Mouse (Mus musculus): ENCODE data around the gene Ttc16. TPM values are rescaled to one million over a fixed set of nuclear protein-coding genes. Genes with fewer than 3 reads are reported as not detected.
A peak's percentile ranks its signal among the peaks of the same experiment; 100 is the strongest.

Ttc16 gene
- polyA plus RNA-seq (2012; rRNA removed), result 1.1 TPM in 2 replicates

DNA sequence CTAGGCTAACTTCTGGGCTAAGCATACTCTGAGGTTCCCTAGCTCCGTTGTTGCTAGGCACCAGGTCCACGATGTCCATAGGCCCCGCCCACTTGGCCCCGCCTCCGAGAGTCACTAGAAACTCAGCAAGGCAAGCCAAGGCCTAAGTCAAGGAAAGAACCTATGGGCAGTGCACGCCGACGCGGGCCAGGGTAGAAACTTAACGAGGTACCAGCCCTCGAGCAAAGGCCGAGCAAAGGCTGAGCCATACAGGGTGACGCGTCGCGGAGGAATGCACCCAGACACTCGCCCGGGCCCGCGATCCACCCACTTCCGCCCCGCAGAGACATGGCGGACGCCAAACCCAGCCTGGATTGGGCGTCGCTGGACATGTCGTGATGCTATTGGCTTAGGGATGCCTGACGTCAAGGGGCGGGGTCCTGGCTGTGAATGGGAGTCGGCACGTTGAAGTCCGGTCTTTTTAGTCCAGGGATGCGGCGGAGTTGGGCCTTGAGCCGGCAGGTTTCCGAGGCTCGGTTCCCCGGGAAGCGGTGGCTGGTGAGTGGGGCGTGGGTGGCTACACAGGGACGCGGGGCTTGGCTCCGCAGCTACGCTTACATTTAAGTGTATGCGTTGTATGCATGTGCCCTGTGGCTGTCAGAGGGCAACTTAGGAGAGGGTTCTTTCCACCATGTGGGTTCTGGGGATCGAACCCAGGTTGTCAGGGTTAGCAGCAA lies at the start of gene Ttc16, which contains the start of gene Ptrh1:
TSS of gene Ttc16 (minus strand) at position 275 of the 716 bp plus-strand sequence.
TSS of gene Ptrh1 (plus strand) at position 428 of the 716 bp plus-strand sequence.
- Histone ChIP-seq H3K4me1 (ENCODE audit: control insufficient read depth, insufficient read depth, low read length) (no peaks in the 10 kb centered on the region; the same call in 1 of the 2 replicates), H3K27me3 (replicated peaks; ENCODE audit: control insufficient read depth, insufficient read depth, low read length) (no peaks in the 10 kb centered on the region), H3K27ac (ENCODE audit: insufficient read depth, low read depth, low read length) (peak within 1 kb of the TSS; percentile 94), H3K4me3 (ENCODE audit: insufficient read depth, low read depth, low read length) (peak within 1 kb of the TSS; percentile 75), H3K36me3 (ENCODE audit: control insufficient read depth, insufficient read depth, low read length) (no peaks in the 10 kb centered on the region)
- DNase-seq, result peak; percentile 99
- WGBS, result under 1% methylated on average over 46 of the region's 46 CpGs
- TF ChIP-seq POLR2A (IDR thresholded peaks at IDR 0.05; ENCODE audit: low read depth, low read length) (no peak), CTCF (conservative IDR thresholded peaks at IDR 0.05; ENCODE audit: insufficient read depth, insufficient read length, low read depth, low read length) (0 out of 2 replicates have a peak, but pooled peaks have one; percentile 3)

- 88% methylated on average over 1 of the region's 1 CpGs for WGBS
- Histone ChIP-seq H3K36me3 (ENCODE audit: control insufficient read depth, insufficient read depth, low read length) (no peaks in the 10 kb centered on the region), H3K4me3 (ENCODE audit: insufficient read depth, low read depth, low read length) (no peak overlapping the region), H3K27me3 (replicated peaks; ENCODE audit: control insufficient read depth, insufficient read depth, low read length) (no peaks in the 10 kb centered on the region), H3K4me1 (ENCODE audit: control insufficient read depth, insufficient read depth, low read length) (0 out of 2 replicates have a peak, but pooled peaks cover 3% of the 10 kb centered on the region), H3K27ac (ENCODE audit: insufficient read depth, low read depth, low read length) (no peak overlapping the region)
- no peak for DNase-seq
- TF ChIP-seq POLR2A (IDR thresholded peaks at IDR 0.05; ENCODE audit: low read depth, low read length), result no peak
- no peak for TF ChIP-seq CTCF (conservative IDR thresholded peaks at IDR 0.05; ENCODE audit: insufficient read depth, insufficient read length, low read depth, low read length)
Measured at GRCm38 (mm10) chr2:32824778-32825177, 49.3 kb upstream of the Ttc16 start.

DNA sequence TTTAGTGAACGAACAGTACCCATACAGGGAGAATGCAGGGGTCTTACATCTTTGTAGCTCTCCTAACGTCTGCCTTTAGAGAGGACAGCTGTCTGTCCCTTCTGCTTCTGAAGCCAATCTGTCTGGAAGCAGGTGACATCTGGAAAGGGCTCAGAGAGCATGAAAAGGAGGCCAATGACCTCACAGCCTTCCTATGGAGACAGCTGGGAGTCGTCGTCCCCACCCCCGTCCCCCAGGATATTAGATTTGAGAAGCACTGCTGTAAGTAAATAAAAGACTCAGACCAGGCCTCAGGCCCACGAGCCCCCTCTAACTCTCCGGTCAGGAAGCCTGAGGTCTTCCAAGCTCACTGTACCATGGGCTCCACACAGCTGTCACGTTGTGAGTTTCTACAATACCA lies 48.7 kb upstream of the Ttc16 start:
- Histone ChIP-seq H3K4me3 (ENCODE audit: insufficient read depth, low read depth, low read length) (no peak overlapping the region), H3K27me3 (replicated peaks; ENCODE audit: control insufficient read depth, insufficient read depth, low read length) (no peaks in the 10 kb centered on the region), H3K4me1 (ENCODE audit: control insufficient read depth, insufficient read depth, low read length) (0 out of 2 replicates have a peak, but pooled peaks cover 3% of the 10 kb centered on the region), H3K36me3 (ENCODE audit: control insufficient read depth, insufficient read depth, low read length) (no peaks in the 10 kb centered on the region), H3K27ac (ENCODE audit: insufficient read depth, low read depth, low read length) (no peak overlapping the region)
- DNase-seq, result no peak
- TF ChIP-seq CTCF (conservative IDR thresholded peaks at IDR 0.05; ENCODE audit: insufficient read depth, insufficient read length, low read depth, low read length) (no peak), POLR2A (IDR thresholded peaks at IDR 0.05; ENCODE audit: low read depth, low read length) (no peak)
- WGBS, result 71% methylated on average over 8 of the region's 8 CpGs

DNA sequence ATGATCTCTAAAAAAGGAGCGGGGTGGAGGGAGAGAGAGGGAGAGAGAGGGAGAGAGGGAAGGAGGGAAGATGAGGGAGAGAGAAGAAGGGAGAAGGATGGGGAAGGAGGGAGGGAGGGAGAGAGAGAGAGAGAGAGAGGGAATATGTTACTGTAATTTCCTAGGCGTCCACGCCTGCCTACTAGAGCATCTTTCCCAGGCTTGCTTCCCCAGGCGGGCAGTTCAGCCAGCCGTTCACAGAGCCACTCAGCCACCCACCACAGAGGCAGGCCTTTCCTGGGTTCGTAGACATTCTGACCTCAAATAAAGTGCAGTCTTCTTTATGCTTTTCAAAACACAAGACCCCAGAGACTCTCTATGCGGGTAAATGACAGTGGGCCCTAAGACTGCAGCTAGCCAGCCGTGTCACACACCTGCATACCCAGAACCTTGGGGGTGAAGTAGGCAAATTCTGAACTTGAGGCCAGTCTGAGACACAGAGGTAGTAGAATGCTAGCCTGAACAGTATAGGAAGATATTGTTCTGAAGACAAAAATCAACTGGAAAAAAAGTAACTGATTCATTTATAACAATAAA lies 48.2 kb upstream of the Ttc16 start:
- TF ChIP-seq POLR2A (IDR thresholded peaks at IDR 0.05; ENCODE audit: low read depth, low read length) (no peak), CTCF (conservative IDR thresholded peaks at IDR 0.05; ENCODE audit: insufficient read depth, insufficient read length, low read depth, low read length) (no peak)
- WGBS, result 72% methylated on average over 8 of the region's 8 CpGs
- H3K27ac ChIP-seq (ENCODE audit: insufficient read depth, low read depth, low read length), result no peak overlapping the region
- 0 out of 2 replicates have a peak, but pooled peaks cover 3% of the 10 kb centered on the region for H3K4me1 ChIP-seq (ENCODE audit: control insufficient read depth, insufficient read depth, low read length)
- no peaks in the 10 kb centered on the region for H3K36me3 ChIP-seq (ENCODE audit: control insufficient read depth, insufficient read depth, low read length)
- H3K27me3 ChIP-seq (replicated peaks; ENCODE audit: control insufficient read depth, insufficient read depth, low read length), result no peaks in the 10 kb centered on the region
- DNase-seq, result no peak
- H3K4me3 ChIP-seq (ENCODE audit: insufficient read depth, low read depth, low read length), result no peak overlapping the region

- TF ChIP-seq CTCF (conservative IDR thresholded peaks at IDR 0.05; ENCODE audit: insufficient read depth, insufficient read length, low read depth, low read length), result no peak
- Histone ChIP-seq H3K4me3 (ENCODE audit: insufficient read depth, low read depth, low read length) (no peak overlapping the region), H3K27me3 (replicated peaks; ENCODE audit: control insufficient read depth, insufficient read depth, low read length) (no peaks in the 10 kb centered on the region), H3K4me1 (ENCODE audit: control insufficient read depth, insufficient read depth, low read length) (0 out of 2 replicates have a peak, but pooled peaks cover 3% of the 10 kb centered on the region), H3K27ac (ENCODE audit: insufficient read depth, low read depth, low read length) (no peak overlapping the region), H3K36me3 (ENCODE audit: control insufficient read depth, insufficient read depth, low read length) (no peaks in the 10 kb centered on the region)
- WGBS, result 55% methylated on average over 11 of the region's 11 CpGs
- DNase-seq, result no peak
Measured at GRCm38 (mm10) chr2:32823153-32823552, 47.7 kb upstream of the Ttc16 start.

DNA sequence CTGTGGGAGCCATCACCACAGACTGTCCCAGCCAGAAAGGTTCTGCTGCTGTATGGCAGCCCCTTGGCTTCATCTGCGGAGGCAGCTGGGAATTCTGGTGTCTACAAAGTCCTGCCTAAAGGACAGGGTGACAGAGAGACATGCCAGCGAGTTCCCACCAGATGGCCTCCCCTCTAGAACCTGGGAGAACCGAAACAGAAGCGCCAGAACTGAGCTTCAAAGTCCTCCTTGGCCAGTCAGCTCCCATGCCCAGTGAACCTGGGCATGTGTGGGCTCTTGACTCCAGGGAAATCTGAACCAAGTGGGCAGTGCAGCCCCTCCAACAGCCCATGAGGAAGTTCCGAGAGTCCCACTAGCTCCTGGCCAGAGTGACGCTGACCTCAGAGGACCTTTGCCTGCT lies 47.2 kb upstream of the Ttc16 start:
- TF ChIP-seq POLR2A (IDR thresholded peaks at IDR 0.05; ENCODE audit: low read depth, low read length), result no peak
- no peak for TF ChIP-seq CTCF (conservative IDR thresholded peaks at IDR 0.05; ENCODE audit: insufficient read depth, insufficient read length, low read depth, low read length)
- H3K4me3 ChIP-seq (ENCODE audit: insufficient read depth, low read depth, low read length), result no peak overlapping the region
- no peak for DNase-seq
- no peak overlapping the region for H3K27ac ChIP-seq (ENCODE audit: insufficient read depth, low read depth, low read length)
- H3K27me3 ChIP-seq (replicated peaks; ENCODE audit: control insufficient read depth, insufficient read depth, low read length), result no peaks in the 10 kb centered on the region
- H3K36me3 ChIP-seq (ENCODE audit: control insufficient read depth, insufficient read depth, low read length), result no peaks in the 10 kb centered on the region
- 0 out of 2 replicates have a peak, but pooled peaks cover 3% of the 10 kb centered on the region for H3K4me1 ChIP-seq (ENCODE audit: control insufficient read depth, insufficient read depth, low read length)
- WGBS, result 70% methylated on average over 6 of the region's 6 CpGs

Measured in kidney, adult 2 months (tissue).